Mouse (Mus musculus) hindbrain, postnatal 0 days (tissue): ENCODE measurements around the gene Sft2d1. TPM values are rescaled to one million over a fixed set of nuclear protein-coding genes. Genes with fewer than 3 reads are reported as not detected.

Source experiments
- ATAC-seq: fragments of 200-750 bp; cut with Nextera tagmentation; 2 replicates; pipeline ENCODE4 v1.8.0; 2017; ENCODE audit warnings: mild to moderate bottlenecking, moderate TSS enrichment, moderate library complexity
- DNase-seq: peaks from one replicate; pipeline ENCODE4 v3.0.0-alpha.2; 2015; ENCODE audit warnings: low spot score
- H3K27ac ChIP-seq: fragments of 300-500 bp; sonication (generic); 2 replicates; pipeline ENCODE4 v1.5.1; 2014; ENCODE audit warnings: mild to moderate bottlenecking
- H3K27me3 ChIP-seq: fragments of 300-500 bp; sonication (generic); 2 replicates; pipeline ENCODE4 v1.6.1; 2014; ENCODE audit warnings: low read length, mixed read lengths; ENCODE audit not compliant: insufficient read depth
- H3K36me3 ChIP-seq: fragments of 300-500 bp; sonication (generic); 2 replicates; pipeline ENCODE4 v1.6.1; 2014; ENCODE audit warnings: low read length, mixed read lengths; ENCODE audit not compliant: insufficient read depth
- H3K4me1 ChIP-seq: fragments of 300-500 bp; sonication (generic); 2 replicates; pipeline ENCODE4 v1.6.1; 2014; ENCODE audit warnings: antibody characterized with exemption, low read length, mixed read lengths; ENCODE audit not compliant: insufficient read depth
- H3K4me2 ChIP-seq: fragments of 300-500 bp; sonication (generic); 2 replicates; pipeline ENCODE4 v1.6.1; 2014; ENCODE audit warnings: low read depth, mild to moderate bottlenecking, low read length, moderate library complexity, mixed read lengths
- H3K4me3 ChIP-seq: fragments of 300-500 bp; sonication (generic); 2 replicates; pipeline ENCODE4 v1.5.1; 2014; ENCODE audit warnings: low read length
- H3K9ac ChIP-seq: fragments of 300-500 bp; sonication (generic); replicated peaks from 2 replicates; pipeline ENCODE4 v1.6.1; 2014; ENCODE audit warnings: mild to moderate bottlenecking, low read length, moderate library complexity, mixed read lengths
- H3K9me3 ChIP-seq: fragments of 300-500 bp; sonication (generic); 2 replicates; pipeline ENCODE4 v1.6.1; 2016; ENCODE audit warnings: low read length, mixed read lengths
- CTCF ChIP-seq: IDR thresholded peaks from 2 replicates; pipeline ENCODE4 v1.5.1; 2016; ENCODE audit warnings: antibody characterized with exemption, control low read depth, low read depth
- WGBS: fragments of 180-500 bp; shearing (Covaris S2); extraction: QIAGEN DNeasy Blood & Tissue Kit; methylation state at CpG from one replicate; pipeline ENCODE4 v1.1.7; 2014; 5-methylcytosine and 5-hydroxymethylcytosine counted together
- polyA plus RNA-seq: library from polyadenylated mRNA; unstranded; fragments of >200 nt; fragmentation: Nextera tagmentation; extraction: Ambion mirVana; gene quantifications from 2 replicates; pipeline ENCODE4 v1.2.1, GENCODE M21; 2015
- total RNA-seq: library from RNA; depleted of rRNA; stranded (reverse); fragments of >200 nt; gene quantifications from 2 replicates; pipeline ENCODE4 v1.2.3, GENCODE M21; 2014

Gene Sft2d1
- total and polyA plus RNA-seq, 2 experiments from 2014 or later: 98.7 to 171 TPM

GRCm38 (mm10) chr17:8278356-8278755, 32.5 kb upstream of the Sft2d1 start:
- ATAC-seq (no peak), DNase-seq (no peak)
- TF ChIP-seq CTCF: no peak
- Histone ChIP-seq H3K27me3 (no peaks in the 10 kb centered on the region), H3K9me3 (no peaks in the 10 kb centered on the region), H3K4me3 (no peak overlapping the region), H3K27ac (no peak overlapping the region), H3K4me2 (no peak overlapping the region), H3K9ac (no peak overlapping the region), H3K36me3 (no peaks in the 10 kb centered on the region), H3K4me1 (no peaks in the 10 kb centered on the region)
- 69% methylated on average over 3 of the region's 3 CpGs for WGBS

GRCm38 (mm10) chr17:8282821-8283525, 27.9 kb upstream of the Sft2d1 start, which contains the start of gene Mpc1:
Gene Mpc1, plus strand, starts transcription at chr17:8282904.
- no peaks in the 10 kb centered on the region for H3K9me3 ChIP-seq
- peak within 1 kb of the TSS; percentile 94 for H3K9ac ChIP-seq
- WGBS: 2% methylated on average over 34 of the region's 35 CpGs
- no peaks in the 10 kb centered on the region for H3K36me3 ChIP-seq
- no peaks in the 10 kb centered on the region for H3K4me1 ChIP-seq
- no peak for TF ChIP-seq CTCF
- peak within 1 kb of the TSS; percentile 90 for H3K4me2 ChIP-seq
- H3K27ac ChIP-seq: peak within 1 kb of the TSS; percentile 99
- peak; percentile 77 for DNase-seq
- peak; percentile 83 for ATAC-seq
- H3K27me3 ChIP-seq: no peaks in the 10 kb centered on the region
- H3K4me3 ChIP-seq: peak within 1 kb of the TSS; percentile 89

- Histone ChIP-seq H3K27ac (peak overlapping the region; percentile 99), H3K4me2 (peak overlapping the region; percentile 90), H3K9me3 (no peaks in the 10 kb centered on the region), H3K4me3 (peak overlapping the region; percentile 89), H3K4me1 (no peaks in the 10 kb centered on the region), H3K36me3 (no peaks in the 10 kb centered on the region), H3K27me3 (no peaks in the 10 kb centered on the region), H3K9ac (peak overlapping the region; percentile 94)
- DNase-seq (peak; percentile 98), ATAC-seq (peak; percentile 98)
- peak; percentile 55 for TF ChIP-seq CTCF
- under 1% methylated on average over 72 of the region's 77 CpGs for WGBS
These were observed 27.2 kb upstream of the Sft2d1 start for GRCm38 (mm10) chr17:8283526-8284253.

GRCm38 (mm10) chr17:8284254-8284661, 26.6 kb upstream of the Sft2d1 start:
- Histone ChIP-seq H3K4me1 (no peaks in the 10 kb centered on the region), H3K9me3 (no peaks in the 10 kb centered on the region), H3K27ac (peak overlapping the region; percentile 99), H3K9ac (peak overlapping the region; percentile 94), H3K4me2 (peak overlapping the region; percentile 90), H3K27me3 (no peaks in the 10 kb centered on the region), H3K36me3 (peaks cover 2% of the 10 kb centered on the region; the same call in 1 of the 2 replicates), H3K4me3 (peak overlapping the region; percentile 89)
- TF ChIP-seq CTCF: no peak; the same call in 1 of the 2 replicates
- under 1% methylated on average over 32 of the region's 32 CpGs for WGBS
- ATAC-seq: peak; percentile 14; the same call in 1 of the 2 replicates
- DNase-seq: peak; percentile 41

GRCm38 (mm10) chr17:8285056-8285455, 25.8 kb upstream of the Sft2d1 start:
- Histone ChIP-seq H3K4me2 (peak overlapping the region; percentile 90), H3K36me3 (peaks cover 6% of the 10 kb centered on the region; the same call in 1 of the 2 replicates), H3K9ac (peak overlapping the region; percentile 94; the same call in 1 of the 2 replicates), H3K27ac (no peak overlapping the region), H3K4me1 (no peaks in the 10 kb centered on the region), H3K9me3 (no peaks in the 10 kb centered on the region), H3K4me3 (peak overlapping the region; percentile 89), H3K27me3 (no peaks in the 10 kb centered on the region)
- TF ChIP-seq CTCF: no peak
- WGBS: 34% methylated on average over 8 of the region's 8 CpGs
- ATAC-seq (no peak), DNase-seq (no peak)

GRCm38 (mm10) chr17:8286987-8287386, 23.9 kb upstream of the Sft2d1 start:
- Histone ChIP-seq H3K9me3 (no peaks in the 10 kb centered on the region), H3K4me1 (no peaks in the 10 kb centered on the region), H3K27me3 (no peaks in the 10 kb centered on the region), H3K9ac (no peak overlapping the region), H3K36me3 (peaks cover 6% of the 10 kb centered on the region; the same call in 1 of the 2 replicates), H3K4me2 (no peak overlapping the region), H3K4me3 (no peak overlapping the region), H3K27ac (no peak overlapping the region)
- 82% methylated on average over 4 of the region's 4 CpGs for WGBS
- DNase-seq (no peak), ATAC-seq (no peak)
- TF ChIP-seq CTCF: no peak
